In the genomic region with DNA sequence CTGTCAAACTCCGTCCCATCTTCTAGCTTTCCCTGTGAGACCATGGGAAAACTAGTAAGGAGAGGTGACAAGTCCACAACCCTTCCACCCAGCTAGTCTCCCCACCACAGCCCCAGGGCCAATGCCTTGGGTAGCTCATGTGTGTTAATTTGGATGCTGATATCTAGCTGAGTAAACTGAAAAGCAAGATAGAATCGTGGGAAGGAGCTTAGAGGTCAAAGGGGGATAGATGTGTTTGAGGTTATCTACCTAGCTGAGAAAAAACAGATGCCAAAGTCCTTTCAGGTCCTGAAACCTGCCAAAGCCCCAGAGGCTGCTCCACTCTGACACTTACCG, we compare ENCODE assay signal across 8 mouse cellular contexts. TPM values are rescaled to one million over a fixed set of nuclear protein-coding genes. Genes with fewer than 3 reads are reported as not detected.
DNase-seq lines count a peak whose midpoint lies in the region; ATAC-seq and TF ChIP-seq lines count a peak whose summit lies in the region.

No protein-coding gene starts in this region.

- WGBS in heart, embryonic 10.5 days, result 33% methylated on average over 3 of the region's 3 CpGs
- 57% methylated on average over 3 of the region's 3 CpGs for WGBS in hindbrain, embryonic 10.5 days
- WGBS in liver, postnatal 0 days (ENCODE audit: insufficient replicate concordance), result 35% methylated on average over 3 of the region's 3 CpGs

- peak overlapping the region; percentile 95 for H3K4me2 ChIP-seq in liver, postnatal 0 days (ENCODE audit: low read depth, low read length)

- H3K9ac ChIP-seq in ES-Bruce4 (ENCODE audit: low read depth, poor library complexity, severe bottlenecking), result peak overlapping the region; percentile 47; the same call in 1 of the 2 replicates
- H3K9ac ChIP-seq in liver, postnatal 0 days (replicated peaks), result peak overlapping the region; percentile 68; the same call in 1 of the 2 replicates

- no peaks in the 10 kb centered on the region for H3K9me3 ChIP-seq in heart, embryonic 10.5 days
- no peaks in the 10 kb centered on the region for H3K9me3 ChIP-seq in ES-Bruce4 (replicated peaks; ENCODE audit: control insufficient read depth, insufficient read depth, low read length, poor library complexity, severe bottlenecking)
- no peaks in the 10 kb centered on the region for H3K9me3 ChIP-seq in hindbrain, embryonic 10.5 days
- H3K9me3 ChIP-seq in liver, postnatal 0 days (ENCODE audit: low read length), result no peaks in the 10 kb centered on the region

- peak overlapping the region; percentile 76 for H3K4me3 ChIP-seq in heart, embryonic 10.5 days
- H3K4me3 ChIP-seq in ES-Bruce4 (ENCODE audit: low read depth, low read length), result peak overlapping the region; percentile 64
- H3K4me3 ChIP-seq in hindbrain, embryonic 10.5 days, result peak overlapping the region; percentile 73
- H3K4me3 ChIP-seq in liver, postnatal 0 days (ENCODE audit: low read depth, low read length), result peak overlapping the region; percentile 75

- peaks cover 42% of the 10 kb centered on the region for H3K36me3 ChIP-seq in heart, embryonic 10.5 days
- H3K36me3 ChIP-seq in ES-Bruce4 (ENCODE audit: control insufficient read depth, insufficient read depth, low read length, poor library complexity, severe bottlenecking), result peaks cover 23% of the 10 kb centered on the region
- peaks cover 43% of the 10 kb centered on the region for H3K36me3 ChIP-seq in hindbrain, embryonic 10.5 days
- peaks cover 13% of the 10 kb centered on the region for H3K36me3 ChIP-seq in liver, postnatal 0 days (replicated peaks; ENCODE audit: insufficient read depth, low read length)

- TF ChIP-seq EP300 in ES-Bruce4 (IDR thresholded peaks at IDR 0.05; ENCODE audit: insufficient read depth, low read depth, low read length), result no peak
- no peak for TF ChIP-seq EP300 in liver, postnatal 0 days (IDR thresholded peaks at IDR 0.05; ENCODE audit: low read depth)

- no peak for TF ChIP-seq CTCF in ES-Bruce4 (IDR thresholded peaks at IDR 0.05; ENCODE audit: low read depth, low read length)
- no peak for TF ChIP-seq CTCF in liver, postnatal 0 days (IDR thresholded peaks at IDR 0.05; ENCODE audit: low read depth)

- no peak for ATAC-seq in liver, postnatal 0 days

- peaks cover 56% of the 10 kb centered on the region for H3K4me1 ChIP-seq in heart, embryonic 10.5 days
- H3K4me1 ChIP-seq in ES-Bruce4 (ENCODE audit: control insufficient read depth, insufficient read depth, low read length), result no peaks in the 10 kb centered on the region
- peaks cover 69% of the 10 kb centered on the region for H3K4me1 ChIP-seq in hindbrain, embryonic 10.5 days (replicated peaks)
- peaks cover 45% of the 10 kb centered on the region for H3K4me1 ChIP-seq in liver, postnatal 0 days (ENCODE audit: insufficient read depth)

- TF ChIP-seq POLR2A in ES-Bruce4 (IDR thresholded peaks at IDR 0.05; ENCODE audit: insufficient read depth, low read length), result no peak

- no peak for DNase-seq in heart, embryonic 10.5 days (ENCODE audit: low spot score)
- DNase-seq in heart, adult 8-10 months (ENCODE audit: low spot score), result no peak
- no peak for DNase-seq in hindbrain, embryonic 10.5 days (ENCODE audit: low spot score)
- no peak for DNase-seq in liver, postnatal 0 days
- no peak for DNase-seq in retina, postnatal 1 day
- DNase-seq in ovary, postnatal 10 days (ENCODE audit: low spot score), result no peak
- no peak for DNase-seq in thymus, postnatal 0 days (ENCODE audit: low spot score)

- H3K27me3 ChIP-seq in heart, embryonic 10.5 days (ENCODE audit: insufficient read depth, poor library complexity, severe bottlenecking), result no peaks in the 10 kb centered on the region
- H3K27me3 ChIP-seq in ES-Bruce4 (ENCODE audit: control insufficient read depth, insufficient read depth, low read length, poor library complexity, severe bottlenecking), result no peaks in the 10 kb centered on the region
- no peaks in the 10 kb centered on the region; the same call in 1 of the 2 replicates for H3K27me3 ChIP-seq in hindbrain, embryonic 10.5 days (ENCODE audit: insufficient read depth, poor library complexity, severe bottlenecking)
- no peaks in the 10 kb centered on the region for H3K27me3 ChIP-seq in liver, postnatal 0 days (ENCODE audit: insufficient read depth, low read length)

- H3K27ac ChIP-seq in heart, embryonic 10.5 days, result peak overlapping the region; percentile 96
- no peak overlapping the region for H3K27ac ChIP-seq in ES-Bruce4 (ENCODE audit: insufficient read depth, low read length)
- peak overlapping the region; percentile 98 for H3K27ac ChIP-seq in hindbrain, embryonic 10.5 days
- peak overlapping the region; percentile 93 for H3K27ac ChIP-seq in liver, postnatal 0 days (ENCODE audit: low read depth)

RNA-seq across cellular contexts. Expression of a gene that starts 1.7 kb away (rescaled TPM):
- polyA plus RNA-seq in heart, embryonic 10.5 days (2016; fragmentation: Nextera tagmentation; extraction: Ambion mirVana), result 110 and 131 TPM in 2 replicates
- total RNA-seq in heart, adult 8-10 months (2022), result 10 to 100 TPM; 17.2 to 23.1 (median 20.9) TPM
- 40.4 and 45.5 TPM in 2 replicates for polyA plus RNA-seq in ES-Bruce4 (2011; ENCODE audit: insufficient read depth, insufficient read length, low read depth, missing spikeins)
- polyA plus RNA-seq in hindbrain, embryonic 10.5 days (2016; fragmentation: Nextera tagmentation; extraction: Ambion mirVana), result 119 and 121 TPM in 2 replicates
- 78.5 and 79.0 TPM in 2 replicates for polyA plus RNA-seq in liver, postnatal 0 days (2015; fragmentation: Nextera tagmentation; extraction: Ambion mirVana)
- 90.6 and 99.5 TPM in 2 replicates for polyA plus RNA-seq in thymus, postnatal 0 days (2015; fragmentation: Nextera tagmentation; extraction: Ambion mirVana)

RNA-seq across cellular contexts. Expression of a gene that starts 2.3 kb away (rescaled TPM):
- 26.1 and 31.9 TPM in 2 replicates for polyA plus RNA-seq in heart, embryonic 10.5 days (2016; fragmentation: Nextera tagmentation; extraction: Ambion mirVana)
- total RNA-seq in heart, adult 8-10 months (2022), result 10 to 100 TPM; 15.6 to 16.2 (median 15.6) TPM
- polyA plus RNA-seq in ES-Bruce4 (2011; ENCODE audit: insufficient read depth, insufficient read length, low read depth, missing spikeins), result 42.4 and 45.6 TPM in 2 replicates
- 22.3 and 28.3 TPM in 2 replicates for polyA plus RNA-seq in hindbrain, embryonic 10.5 days (2016; fragmentation: Nextera tagmentation; extraction: Ambion mirVana)
- 3.5 and 3.6 TPM in 2 replicates for polyA plus RNA-seq in liver, postnatal 0 days (2015; fragmentation: Nextera tagmentation; extraction: Ambion mirVana)
- polyA plus RNA-seq in thymus, postnatal 0 days (2015; fragmentation: Nextera tagmentation; extraction: Ambion mirVana), result 6.2 and 7.3 TPM in 2 replicates

RNA-seq across cellular contexts. Expression of a gene that starts 3.8 kb away (rescaled TPM):
- polyA plus RNA-seq in heart, embryonic 10.5 days (2016; fragmentation: Nextera tagmentation; extraction: Ambion mirVana), result 169 and 191 TPM in 2 replicates
- 100 to 1,000 TPM in 1 of 4 experiments, 10 to 100 TPM in 3; 75.4 to 112 (median 91.3) TPM for total RNA-seq in heart, adult 8-10 months (2022)
- 151 and 166 TPM in 2 replicates for polyA plus RNA-seq in ES-Bruce4 (2011; ENCODE audit: insufficient read depth, insufficient read length, low read depth, missing spikeins)
- polyA plus RNA-seq in hindbrain, embryonic 10.5 days (2016; fragmentation: Nextera tagmentation; extraction: Ambion mirVana), result 157 and 186 TPM in 2 replicates
- 48.3 and 57.2 TPM in 2 replicates for polyA plus RNA-seq in liver, postnatal 0 days (2015; fragmentation: Nextera tagmentation; extraction: Ambion mirVana)
- polyA plus RNA-seq in thymus, postnatal 0 days (2015; fragmentation: Nextera tagmentation; extraction: Ambion mirVana), result 421 and 425 TPM in 2 replicates

RNA-seq across cellular contexts. Expression of a gene that starts 8.8 kb away (rescaled TPM):
- 53.0 and 94.1 TPM in 2 replicates for polyA plus RNA-seq in heart, embryonic 10.5 days (2016; fragmentation: Nextera tagmentation; extraction: Ambion mirVana)
- total RNA-seq in heart, adult 8-10 months (2022), result 100 to 1,000 TPM; 488 to 525 (median 495) TPM
- 44.7 and 49.1 TPM in 2 replicates for polyA plus RNA-seq in ES-Bruce4 (2011; ENCODE audit: insufficient read depth, insufficient read length, low read depth, missing spikeins)
- 35.6 and 36.2 TPM in 2 replicates for polyA plus RNA-seq in hindbrain, embryonic 10.5 days (2016; fragmentation: Nextera tagmentation; extraction: Ambion mirVana)
- 11.9 and 13.7 TPM in 2 replicates for polyA plus RNA-seq in liver, postnatal 0 days (2015; fragmentation: Nextera tagmentation; extraction: Ambion mirVana)
- polyA plus RNA-seq in thymus, postnatal 0 days (2015; fragmentation: Nextera tagmentation; extraction: Ambion mirVana), result 23.9 and 24.8 TPM in 2 replicates

RNA-seq across cellular contexts. Expression of a gene that starts 13.8 kb away (rescaled TPM):
- polyA plus RNA-seq in heart, embryonic 10.5 days (2016; fragmentation: Nextera tagmentation; extraction: Ambion mirVana), result 24.6 and 29.5 TPM in 2 replicates
- total RNA-seq in heart, adult 8-10 months (2022), result 10 to 100 TPM; 48.7 to 62.9 (median 53.7) TPM
- 14.8 and 15.8 TPM in 2 replicates for polyA plus RNA-seq in ES-Bruce4 (2011; ENCODE audit: insufficient read depth, insufficient read length, low read depth, missing spikeins)
- 18.7 and 23.3 TPM in 2 replicates for polyA plus RNA-seq in hindbrain, embryonic 10.5 days (2016; fragmentation: Nextera tagmentation; extraction: Ambion mirVana)
- polyA plus RNA-seq in liver, postnatal 0 days (2015; fragmentation: Nextera tagmentation; extraction: Ambion mirVana), result 10.9 and 11.2 TPM in 2 replicates
- polyA plus RNA-seq in thymus, postnatal 0 days (2015; fragmentation: Nextera tagmentation; extraction: Ambion mirVana), result 17.9 and 21.3 TPM in 2 replicates
